Mouse (Mus musculus) olfactory bulb, adult 2 months (tissue): Measurements from ENCODE around the gene Tsen2.

ENCODE experiments used
- CTCF ChIP-seq: fragments of 200-500 bp; IDR thresholded peaks from 2 replicates; pipeline ENCODE4 v1.5.1; 2012; ENCODE audit warnings: low read depth, mild to moderate bottlenecking, low read length, moderate library complexity; ENCODE audit not compliant: insufficient read depth
- POLR2A ChIP-seq: fragments of 200-500 bp; IDR thresholded peaks from 2 replicates; pipeline ENCODE4 v1.6.1; 2012; ENCODE audit warnings: mild to moderate bottlenecking, low read depth, low read length, moderate library complexity; ENCODE audit not compliant: insufficient read depth

GRCm38 (mm10) chr6:115601715-115602523 lies 57.5 kb downstream of the Tsen2 start, which contains the start of gene Mkrn2:
- peak; percentile 57 for TF ChIP-seq POLR2A
- TF ChIP-seq CTCF = no peak
